Mouse (Mus musculus): ENCODE data around the gene Olfr115. TPM values are rescaled to one million over a fixed set of nuclear protein-coding genes. Genes with fewer than 3 reads are reported as not detected.

The Olfr115 gene
- not detected for polyA plus RNA-seq (2017; shearing (Covaris generic))

DNA sequence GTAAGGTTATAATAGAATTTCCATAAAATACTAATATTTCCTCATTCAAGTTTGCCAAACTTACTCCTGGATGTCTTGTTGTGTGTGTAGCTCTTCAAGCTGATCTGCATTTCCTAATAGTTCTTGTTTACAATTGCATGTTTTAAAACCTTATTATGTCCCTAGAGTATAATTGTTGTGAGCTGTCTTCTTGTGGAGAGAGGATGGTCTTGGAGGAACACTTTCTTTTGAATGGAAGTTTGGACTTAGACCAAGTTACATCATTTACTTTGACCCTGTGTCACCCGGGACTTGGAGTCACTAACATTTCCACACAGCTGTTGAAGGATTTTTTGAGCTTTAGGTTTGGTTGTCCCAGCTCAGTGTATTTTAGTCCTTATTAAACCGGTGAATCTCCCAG is at the start of gene Olfr115, which contains the start of gene Olfr116:
Olfr115 (minus strand) TSS at position 101 of the 400 bp plus-strand sequence.
Olfr116 (minus strand) TSS at position 191 of the 400 bp plus-strand sequence.

DNA sequence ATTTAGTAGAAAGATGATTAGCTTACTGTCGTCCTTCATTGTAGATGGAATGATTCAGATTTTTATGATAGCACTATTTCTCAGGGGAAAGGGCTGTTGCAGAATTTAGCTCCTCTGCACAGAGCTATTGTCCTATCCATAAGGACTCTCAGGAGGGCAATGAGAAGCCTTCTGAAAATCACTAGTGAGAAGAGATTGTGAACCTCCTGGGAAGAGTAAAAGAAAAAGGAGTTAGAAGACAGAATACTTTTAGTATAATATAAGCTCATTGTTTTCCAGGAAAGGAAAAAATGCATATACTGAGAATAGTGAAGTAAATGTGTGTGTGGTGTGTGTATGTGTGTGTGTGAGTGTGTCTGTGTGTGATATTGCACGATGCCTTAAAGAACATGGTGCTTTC is 39.8 kb upstream of the Olfr115 start, which contains the start of gene Olfr118:
Olfr118 (plus strand) TSS at position 301 of the 400 bp plus-strand sequence.

DNA sequence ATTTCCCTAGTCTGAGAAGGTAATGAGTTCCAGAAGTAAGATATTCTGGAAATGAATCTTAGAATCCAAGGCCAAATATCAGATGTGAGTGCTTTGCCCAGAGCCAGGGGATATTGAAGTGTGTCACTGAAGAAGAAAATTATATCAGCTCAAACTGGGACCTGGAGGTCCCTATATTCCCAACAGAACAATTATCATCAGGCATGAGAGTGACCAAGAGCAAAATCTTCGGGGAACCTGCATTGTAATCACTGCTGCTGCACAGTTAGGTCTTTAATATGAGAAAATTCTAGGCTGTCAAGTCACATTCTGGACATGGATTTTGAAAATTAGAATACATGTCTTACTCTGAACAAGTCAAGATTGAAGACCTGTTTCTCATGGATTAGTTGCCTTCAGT is 36.8 kb upstream of the Olfr115 start, which contains the start of gene Olfr117:
Olfr117 (minus strand) TSS at position 101 of the 400 bp plus-strand sequence.

DNA sequence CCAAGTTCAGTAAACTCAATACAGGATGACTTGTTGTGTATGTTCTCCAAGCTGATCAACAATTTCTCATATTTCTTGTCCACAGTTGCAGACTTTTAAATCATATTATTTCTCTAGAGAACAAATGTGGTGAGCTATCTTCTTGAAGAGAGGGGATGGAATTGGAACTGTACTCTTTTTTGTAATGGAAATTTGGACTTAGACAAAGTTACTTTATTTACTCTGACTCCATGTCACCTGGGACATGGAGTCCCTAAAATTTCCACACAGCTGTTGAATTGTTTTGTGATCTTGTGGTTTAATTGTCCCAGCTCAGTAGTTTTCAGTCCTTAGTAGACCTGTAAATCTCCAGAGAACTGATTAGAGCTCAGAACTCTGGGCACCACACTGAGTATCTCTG is 34.3 kb downstream of the Olfr115 start, which contains the start of gene Olfr114:
Olfr114 (minus strand) TSS at position 101 of the 400 bp plus-strand sequence.

DNA sequence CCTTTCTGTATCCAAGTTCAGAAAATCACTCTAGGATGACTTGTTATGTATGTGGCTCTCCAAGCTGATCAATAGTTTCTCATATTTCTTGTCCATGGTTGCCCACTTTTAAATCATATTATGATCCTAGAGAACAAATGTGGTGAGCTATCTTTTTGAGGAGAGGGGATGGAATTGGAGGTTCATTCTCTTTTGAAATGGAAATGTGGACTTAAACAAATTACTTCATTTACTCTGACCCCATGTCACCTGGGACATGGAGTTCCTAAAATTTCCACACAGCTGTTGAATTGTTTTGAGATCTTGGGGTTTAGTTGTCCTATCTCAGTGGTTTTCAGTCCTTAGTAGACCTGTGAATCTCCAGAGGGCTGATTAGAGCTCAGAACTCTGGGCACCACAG is 49.3 kb downstream of the Olfr115 start, which contains the start of gene Olfr113:
Olfr113 (minus strand) TSS at position 101 of the 400 bp plus-strand sequence.

DNA sequence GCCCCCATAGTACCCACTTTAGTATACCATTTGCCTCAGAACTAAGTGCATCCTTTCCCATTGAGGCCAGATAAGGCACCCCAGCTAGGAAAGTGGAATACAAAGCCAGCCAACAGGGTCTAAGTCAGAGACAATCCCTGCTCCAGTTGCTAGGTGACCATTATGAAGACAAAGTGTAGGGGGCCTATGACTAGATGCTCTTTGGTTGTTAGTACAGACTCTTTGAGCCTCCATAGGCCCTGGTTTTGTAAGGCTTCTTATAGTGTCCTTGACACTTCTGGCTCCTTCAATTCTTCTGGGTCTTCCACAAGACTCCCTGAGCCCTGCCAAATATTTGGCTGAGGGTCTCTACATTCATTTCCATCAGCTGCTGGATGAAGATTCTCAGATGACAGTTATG is 57.6 kb downstream of the Olfr115 start, which contains the start of gene Olfr112:
Olfr112 (minus strand) TSS at position 101 of the 400 bp plus-strand sequence.

Other genes starting within 250 kb of the Olfr115 start
- gene Olfr105-ps, start 248.1 kb downstream of the Olfr115 start, polyA plus RNA-seq (2017; shearing (Covaris generic)): under 1 TPM in 1 of 2 experiments, not detected in 1; 0.12 TPM
- not detected for gene Olfr106-ps, start 236.7 kb downstream of the Olfr115 start, polyA plus RNA-seq (2017; shearing (Covaris generic))
- under 1 TPM; 0.05 to 0.44 TPM for gene Olfr107, start 227.9 kb downstream of the Olfr115 start, polyA plus RNA-seq (2017; shearing (Covaris generic))
- gene Olfr108, start 181.6 kb downstream of the Olfr115 start, polyA plus RNA-seq (2017; shearing (Covaris generic)): not detected
- under 1 TPM; 0.02 to 0.33 TPM for gene Olfr109, start 168.2 kb downstream of the Olfr115 start, polyA plus RNA-seq (2017; shearing (Covaris generic))
- 1 to 10 TPM in 1 of 2 experiments, not detected in 1; 1.2 TPM for gene H2-M2, start 143.6 kb downstream of the Olfr115 start, polyA plus RNA-seq (2017; shearing (Covaris generic))
- not detected for gene Olfr110, start 134.6 kb downstream of the Olfr115 start, polyA plus RNA-seq (2017; shearing (Covaris generic))
- gene Olfr111, start 119.1 kb downstream of the Olfr115 start, polyA plus RNA-seq (2017; shearing (Covaris generic)): not detected
- gene Olfr112, start 57.7 kb downstream of the Olfr115 start, polyA plus RNA-seq (2017; shearing (Covaris generic)): not detected
- gene Olfr113, start 49.4 kb downstream of the Olfr115 start, polyA plus RNA-seq (2017; shearing (Covaris generic)): under 1 TPM in 1 of 2 experiments, not detected in 1; 0.17 TPM
- gene Olfr114, start 34.4 kb downstream of the Olfr115 start, polyA plus RNA-seq (2017; shearing (Covaris generic)): not detected
- not detected for gene Olfr116, start 90 bp upstream of the Olfr115 start, polyA plus RNA-seq (2017; shearing (Covaris generic))
- under 1 TPM; 0.15 to 0.19 TPM for gene Olfr117, start 36.7 kb upstream of the Olfr115 start, polyA plus RNA-seq (2017; shearing (Covaris generic))
- under 1 TPM; 0.12 to 0.53 TPM for gene Olfr118, start 39.9 kb upstream of the Olfr115 start, polyA plus RNA-seq (2017; shearing (Covaris generic))
- gene Olfr119, start 69.5 kb upstream of the Olfr115 start, polyA plus RNA-seq (2017; shearing (Covaris generic)): not detected
- under 1 TPM in 1 of 2 experiments, not detected in 1; 0.13 TPM for gene Olfr120, start 94.7 kb upstream of the Olfr115 start, polyA plus RNA-seq (2017; shearing (Covaris generic))
- not detected for gene Olfr121, start 121.7 kb upstream of the Olfr115 start, polyA plus RNA-seq (2017; shearing (Covaris generic))
- gene Olfr122, start 141.5 kb upstream of the Olfr115 start, polyA plus RNA-seq (2017; shearing (Covaris generic)): under 1 TPM in 1 of 2 experiments, not detected in 1; 0.11 TPM
- under 1 TPM; 0.23 to 0.89 TPM for gene Olfr123, start 166.4 kb upstream of the Olfr115 start, polyA plus RNA-seq (2017; shearing (Covaris generic))
- not detected for gene Olfr124, start 172.8 kb upstream of the Olfr115 start, polyA plus RNA-seq (2017; shearing (Covaris generic))
- gene Olfr125, start 205.8 kb upstream of the Olfr115 start, polyA plus RNA-seq (2017; shearing (Covaris generic)): not detected
- gene Olfr126, start 220.4 kb upstream of the Olfr115 start, polyA plus RNA-seq (2017; shearing (Covaris generic)): under 1 TPM in 1 of 2 experiments, not detected in 1; 0.40 TPM